Mouse (Mus musculus): ENCODE data around the gene Nat10. TPM values are rescaled to one million over a fixed set of nuclear protein-coding genes. Genes with fewer than 3 reads are reported as not detected.
A peak's percentile ranks its signal among the peaks of the same experiment; 100 is the strongest.

Nat10 gene
- polyA plus RNA-seq, 1 experiment from 2014 or later: 20.8 TPM

DNA sequence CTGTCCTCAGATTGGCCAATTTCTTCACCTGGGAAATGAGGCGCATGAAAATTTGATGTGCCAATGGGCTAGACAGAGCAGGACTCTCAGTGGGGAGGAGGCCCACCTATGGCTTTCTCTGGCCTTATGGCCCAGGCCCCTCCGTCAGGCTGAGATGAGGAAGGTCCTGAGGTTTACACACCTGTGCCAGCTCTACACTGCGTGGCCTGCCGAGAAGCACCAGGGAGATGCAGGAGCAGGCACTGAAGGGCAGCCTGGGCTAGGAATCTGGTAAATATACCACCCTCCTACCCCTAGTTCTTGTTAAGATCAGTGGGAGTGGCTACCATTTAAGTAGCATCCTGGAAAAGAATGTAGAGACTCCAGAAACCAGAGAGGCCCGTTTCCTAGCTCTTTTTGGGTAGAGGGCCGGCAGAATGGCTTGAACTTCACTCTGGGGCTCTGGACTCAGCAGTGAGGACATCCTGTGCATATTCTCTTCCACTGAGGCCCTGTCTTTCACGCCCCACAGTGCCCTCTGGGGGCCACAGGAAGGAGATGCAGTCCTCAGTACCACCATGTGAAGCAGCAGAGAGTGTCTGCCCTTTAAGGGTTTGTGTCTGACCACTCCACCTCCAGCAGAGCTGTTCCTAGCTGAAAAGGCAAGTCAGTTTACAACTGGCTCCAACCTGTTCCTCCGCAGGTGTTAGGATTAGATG, 42.3 kb downstream of the Nat10 start:
- Histone ChIP-seq H3K36me3 (replicated peaks; ENCODE audit: control insufficient read depth, insufficient read depth, low read depth, low read length) (no peaks in the 10 kb centered on the region; the same call in 1 of the 2 replicates), H3K9me3 (replicated peaks; ENCODE audit: control insufficient read depth, low read length) (no peaks in the 10 kb centered on the region), H3K4me2 (ENCODE audit: low read depth, low read length) (no peak overlapping the region), H3K4me1 (ENCODE audit: control insufficient read depth, insufficient read depth, low read length) (no peaks in the 10 kb centered on the region), H3K27me3 (ENCODE audit: control insufficient read depth, insufficient read depth, low read length) (no peaks in the 10 kb centered on the region), H3K27ac (replicated peaks; ENCODE audit: low read depth, low read length) (no peak overlapping the region), H3K4me3 (ENCODE audit: low read depth, low read length) (no peak overlapping the region), H3K9ac (replicated peaks; ENCODE audit: low read length) (no peak overlapping the region)
- ATAC-seq (replicated peaks; ENCODE audit: insufficient number of reproducible peaks, low FRiP score, low TSS enrichment, low read depth) (peak; percentile 70; the same call in 1 of the 2 replicates), DNase-seq (ENCODE audit: low spot score) (peak; percentile 78)
- 62% methylated on average over 8 of the region's 8 CpGs for WGBS

DNA sequence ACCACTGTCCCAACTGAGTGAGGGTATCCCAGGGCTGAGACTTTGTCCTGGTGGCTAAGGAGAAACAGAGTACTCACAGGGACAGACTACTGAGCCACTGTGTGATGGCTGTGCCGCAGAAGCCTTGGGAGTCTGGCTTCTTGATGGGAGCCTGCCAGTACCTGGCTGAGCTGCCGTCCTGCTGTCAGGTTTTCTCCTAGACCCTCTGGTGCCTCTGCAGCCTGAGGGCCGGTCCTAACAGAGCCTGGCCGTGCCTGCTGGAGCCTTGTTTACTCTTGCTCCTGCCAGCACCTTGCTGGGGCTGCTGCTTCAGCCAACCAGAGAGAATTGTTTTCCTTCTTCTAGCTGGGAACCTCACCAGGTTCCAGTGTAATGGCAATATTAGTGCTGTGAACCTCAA, 46.7 kb downstream of the Nat10 start:
- no peaks in the 10 kb centered on the region for H3K4me1 ChIP-seq (ENCODE audit: control insufficient read depth, insufficient read depth, low read length)
- no peak overlapping the region for H3K4me2 ChIP-seq (ENCODE audit: low read depth, low read length)
- H3K9ac ChIP-seq (replicated peaks; ENCODE audit: low read length): no peak overlapping the region
- H3K36me3 ChIP-seq (replicated peaks; ENCODE audit: control insufficient read depth, insufficient read depth, low read depth, low read length): no peaks in the 10 kb centered on the region
- no peaks in the 10 kb centered on the region for H3K9me3 ChIP-seq (replicated peaks; ENCODE audit: control insufficient read depth, low read length)
- 67% methylated on average over 4 of the region's 4 CpGs for WGBS
- DNase-seq (ENCODE audit: low spot score) (no peak), ATAC-seq (replicated peaks; ENCODE audit: insufficient number of reproducible peaks, low FRiP score, low TSS enrichment, low read depth) (no peak)
- H3K27ac ChIP-seq (replicated peaks; ENCODE audit: low read depth, low read length): no peak overlapping the region
- no peak overlapping the region for H3K4me3 ChIP-seq (ENCODE audit: low read depth, low read length)
- H3K27me3 ChIP-seq (ENCODE audit: control insufficient read depth, insufficient read depth, low read length): no peaks in the 10 kb centered on the region

DNA sequence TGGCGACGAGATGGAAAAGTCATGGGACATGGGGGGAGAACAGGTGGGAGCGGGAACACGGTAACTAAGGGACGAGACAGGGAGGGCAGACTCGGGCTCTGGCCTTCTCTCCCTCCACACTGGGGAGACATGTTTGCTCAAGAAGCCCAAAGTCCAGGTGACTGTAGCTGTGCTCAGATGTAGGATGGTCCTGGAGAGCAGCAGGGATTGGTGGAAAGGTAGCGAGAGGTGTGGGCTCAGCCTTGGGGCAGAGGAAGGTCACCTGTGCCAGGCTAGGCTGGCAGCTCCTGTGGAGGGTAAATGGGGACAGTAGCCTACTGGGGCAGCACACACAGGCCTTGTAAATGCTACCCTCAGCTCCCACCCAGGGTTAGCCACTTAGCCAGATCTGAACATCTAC, 47.2 kb downstream of the Nat10 start:
- no peak overlapping the region for H3K4me2 ChIP-seq (ENCODE audit: low read depth, low read length)
- H3K4me1 ChIP-seq (ENCODE audit: control insufficient read depth, insufficient read depth, low read length): no peaks in the 10 kb centered on the region
- H3K27ac ChIP-seq (replicated peaks; ENCODE audit: low read depth, low read length): no peak overlapping the region
- ATAC-seq (replicated peaks; ENCODE audit: insufficient number of reproducible peaks, low FRiP score, low TSS enrichment, low read depth): 0 out of 2 replicates have a peak, but pooled peaks have one; percentile 24
- no peak overlapping the region for H3K4me3 ChIP-seq (ENCODE audit: low read depth, low read length)
- H3K36me3 ChIP-seq (replicated peaks; ENCODE audit: control insufficient read depth, insufficient read depth, low read depth, low read length): no peaks in the 10 kb centered on the region
- no peak overlapping the region for H3K9ac ChIP-seq (replicated peaks; ENCODE audit: low read length)
- DNase-seq (ENCODE audit: low spot score): no peak
- H3K9me3 ChIP-seq (replicated peaks; ENCODE audit: control insufficient read depth, low read length): no peaks in the 10 kb centered on the region
- WGBS: 88% methylated on average over 7 of the region's 7 CpGs
- H3K27me3 ChIP-seq (ENCODE audit: control insufficient read depth, insufficient read depth, low read length): no peaks in the 10 kb centered on the region

DNA sequence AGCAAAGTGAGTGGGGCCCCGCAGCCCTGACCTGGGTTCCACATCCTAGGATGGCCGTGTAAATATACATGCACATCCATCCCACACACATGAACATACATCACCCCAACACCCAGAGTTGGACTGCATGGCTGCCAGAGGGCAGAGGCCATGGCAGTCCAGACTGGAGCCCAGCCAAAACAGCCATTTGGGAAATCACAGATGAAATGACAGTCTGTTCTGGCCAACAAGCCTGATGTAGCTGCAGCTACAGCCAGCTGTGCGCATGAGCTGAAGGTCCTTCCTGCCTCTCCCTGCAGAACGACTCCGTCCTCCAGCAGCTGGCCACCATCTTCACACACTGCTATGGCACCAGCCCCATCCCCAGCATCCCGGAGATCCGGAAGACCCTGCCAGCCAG, 50.2 kb downstream of the Nat10 start:
- Histone ChIP-seq H3K9me3 (replicated peaks; ENCODE audit: control insufficient read depth, low read length) (no peaks in the 10 kb centered on the region), H3K9ac (replicated peaks; ENCODE audit: low read length) (no peak overlapping the region), H3K4me2 (ENCODE audit: low read depth, low read length) (no peak overlapping the region), H3K27ac (replicated peaks; ENCODE audit: low read depth, low read length) (no peak overlapping the region), H3K4me3 (ENCODE audit: low read depth, low read length) (no peak overlapping the region), H3K4me1 (ENCODE audit: control insufficient read depth, insufficient read depth, low read length) (no peaks in the 10 kb centered on the region; the same call in 1 of the 2 replicates), H3K36me3 (replicated peaks; ENCODE audit: control insufficient read depth, insufficient read depth, low read depth, low read length) (no peaks in the 10 kb centered on the region), H3K27me3 (ENCODE audit: control insufficient read depth, insufficient read depth, low read length) (no peaks in the 10 kb centered on the region)
- ATAC-seq (replicated peaks; ENCODE audit: insufficient number of reproducible peaks, low FRiP score, low TSS enrichment, low read depth): no peak
- 92% methylated on average over 7 of the region's 7 CpGs for WGBS
- DNase-seq (ENCODE audit: low spot score): no peak

DNA sequence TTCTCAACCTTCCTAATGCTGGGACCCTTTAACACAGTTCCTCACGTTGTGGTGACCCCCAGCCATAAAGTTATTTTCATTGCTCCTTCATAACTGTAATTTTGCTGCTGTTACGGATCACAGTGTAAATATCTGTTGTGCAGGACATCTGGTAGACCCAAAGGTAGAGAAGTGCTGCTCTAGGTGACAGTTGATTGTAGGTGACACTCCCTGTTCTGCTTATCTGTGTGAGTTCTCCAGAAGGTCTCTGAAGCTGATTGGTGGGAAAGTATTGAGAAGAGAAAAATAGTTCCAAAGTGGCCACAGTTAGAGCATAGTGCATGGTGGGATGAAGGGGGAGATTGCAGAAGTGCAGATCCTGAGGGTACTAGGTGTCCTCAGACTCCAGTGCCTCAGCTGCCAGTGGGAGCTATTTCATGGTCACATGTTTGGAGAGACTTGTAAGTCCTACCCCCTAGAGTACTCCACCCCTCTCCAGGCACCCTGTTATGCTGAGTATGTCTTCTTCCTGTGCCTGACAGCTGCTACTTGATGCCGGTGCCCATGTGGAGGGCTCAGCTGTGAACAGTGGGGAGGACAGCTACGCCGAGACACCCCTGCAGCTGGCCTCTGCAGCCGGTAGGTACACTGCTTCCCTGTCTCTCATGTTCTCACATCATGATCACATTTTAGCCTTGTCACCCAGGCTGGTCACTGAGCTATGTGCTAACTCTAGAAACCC, 53.9 kb downstream of the Nat10 start:
- DNase-seq (ENCODE audit: low spot score): no peak
- 93% methylated on average over 6 of the region's 6 CpGs for WGBS
- no peaks in the 10 kb centered on the region for H3K27me3 ChIP-seq (ENCODE audit: control insufficient read depth, insufficient read depth, low read length)
- no peak overlapping the region for H3K27ac ChIP-seq (replicated peaks; ENCODE audit: low read depth, low read length)
- no peaks in the 10 kb centered on the region for H3K9me3 ChIP-seq (replicated peaks; ENCODE audit: control insufficient read depth, low read length)
- H3K4me2 ChIP-seq (ENCODE audit: low read depth, low read length): no peak overlapping the region
- no peak for ATAC-seq (replicated peaks; ENCODE audit: insufficient number of reproducible peaks, low FRiP score, low TSS enrichment, low read depth)
- H3K4me3 ChIP-seq (ENCODE audit: low read depth, low read length): no peak overlapping the region
- no peaks in the 10 kb centered on the region; the same call in 1 of the 2 replicates for H3K4me1 ChIP-seq (ENCODE audit: control insufficient read depth, insufficient read depth, low read length)
- H3K36me3 ChIP-seq (replicated peaks; ENCODE audit: control insufficient read depth, insufficient read depth, low read depth, low read length): no peaks in the 10 kb centered on the region; the same call in 1 of the 2 replicates
- H3K9ac ChIP-seq (replicated peaks; ENCODE audit: low read length): no peak overlapping the region

DNA sequence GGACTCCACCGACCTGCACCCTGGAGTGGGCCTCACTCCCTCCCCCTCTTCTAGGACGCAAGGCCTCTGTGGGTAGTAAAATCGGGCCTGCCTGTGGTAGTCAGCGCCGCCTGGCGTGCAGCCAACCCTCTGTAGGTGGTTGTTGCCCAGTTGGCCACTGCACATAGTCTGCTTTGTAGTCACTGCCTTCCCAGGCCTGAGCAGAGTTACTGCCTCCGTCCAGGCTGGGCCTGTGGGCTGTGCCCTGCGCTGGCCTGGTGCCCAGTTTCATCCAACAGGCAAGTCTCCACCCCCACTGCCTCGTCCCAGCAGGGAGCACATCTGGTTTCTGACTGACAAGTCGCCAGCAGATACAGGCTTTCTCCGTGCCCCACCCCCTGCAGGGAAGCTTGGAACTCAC, 54.8 kb downstream of the Nat10 start:
- ATAC-seq (replicated peaks; ENCODE audit: insufficient number of reproducible peaks, low FRiP score, low TSS enrichment, low read depth) (peak; percentile 70; the same call in 1 of the 2 replicates), DNase-seq (ENCODE audit: low spot score) (no peak)
- no peak overlapping the region for H3K27ac ChIP-seq (replicated peaks; ENCODE audit: low read depth, low read length)

DNA sequence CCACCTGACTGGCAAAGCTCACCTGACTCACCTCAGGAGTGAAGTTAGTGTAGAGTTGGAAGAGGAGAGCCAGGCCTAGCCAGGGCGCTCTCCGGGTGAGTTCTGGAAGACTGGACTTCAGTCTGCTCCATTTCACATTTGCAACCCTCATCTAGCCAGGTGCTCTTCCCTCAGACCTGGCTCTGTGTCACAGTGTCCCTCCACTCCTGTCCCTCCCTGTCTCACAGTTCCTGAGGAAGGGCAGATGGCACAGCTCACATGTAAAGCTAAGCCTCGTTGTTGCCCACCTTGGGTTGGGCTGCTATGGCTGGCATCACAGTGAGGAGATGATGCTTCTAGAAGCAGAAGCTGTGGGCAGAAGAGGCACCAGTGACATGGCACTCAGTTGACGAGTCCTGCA, 55.2 kb downstream of the Nat10 start:
- H3K9me3 ChIP-seq (replicated peaks; ENCODE audit: control insufficient read depth, low read length): no peaks in the 10 kb centered on the region
- H3K27me3 ChIP-seq (ENCODE audit: control insufficient read depth, insufficient read depth, low read length): no peaks in the 10 kb centered on the region
- H3K27ac ChIP-seq (replicated peaks; ENCODE audit: low read depth, low read length): no peak overlapping the region
- no peak overlapping the region for H3K4me2 ChIP-seq (ENCODE audit: low read depth, low read length)
- H3K9ac ChIP-seq (replicated peaks; ENCODE audit: low read length): no peak overlapping the region
- H3K4me1 ChIP-seq (ENCODE audit: control insufficient read depth, insufficient read depth, low read length): no peaks in the 10 kb centered on the region; the same call in 1 of the 2 replicates
- no peak overlapping the region for H3K4me3 ChIP-seq (ENCODE audit: low read depth, low read length)
- DNase-seq (ENCODE audit: low spot score): no peak
- H3K36me3 ChIP-seq (replicated peaks; ENCODE audit: control insufficient read depth, insufficient read depth, low read depth, low read length): no peaks in the 10 kb centered on the region; the same call in 1 of the 2 replicates
- 84% methylated on average over 4 of the region's 4 CpGs for WGBS
- no peak for ATAC-seq (replicated peaks; ENCODE audit: insufficient number of reproducible peaks, low FRiP score, low TSS enrichment, low read depth)

More for the DNA sequence above, 54.8 kb downstream of the Nat10 start:
- no peaks in the 10 kb centered on the region for H3K9me3 ChIP-seq (replicated peaks; ENCODE audit: control insufficient read depth, low read length)
- no peak overlapping the region for H3K9ac ChIP-seq (replicated peaks; ENCODE audit: low read length)
- 50% methylated on average over 11 of the region's 11 CpGs for WGBS
- H3K4me3 ChIP-seq (ENCODE audit: low read depth, low read length): no peak overlapping the region
- no peaks in the 10 kb centered on the region; the same call in 1 of the 2 replicates for H3K4me1 ChIP-seq (ENCODE audit: control insufficient read depth, insufficient read depth, low read length)
- H3K27me3 ChIP-seq (ENCODE audit: control insufficient read depth, insufficient read depth, low read length): no peaks in the 10 kb centered on the region
- H3K4me2 ChIP-seq (ENCODE audit: low read depth, low read length): no peak overlapping the region
- H3K36me3 ChIP-seq (replicated peaks; ENCODE audit: control insufficient read depth, insufficient read depth, low read depth, low read length): no peaks in the 10 kb centered on the region; the same call in 1 of the 2 replicates

DNA sequence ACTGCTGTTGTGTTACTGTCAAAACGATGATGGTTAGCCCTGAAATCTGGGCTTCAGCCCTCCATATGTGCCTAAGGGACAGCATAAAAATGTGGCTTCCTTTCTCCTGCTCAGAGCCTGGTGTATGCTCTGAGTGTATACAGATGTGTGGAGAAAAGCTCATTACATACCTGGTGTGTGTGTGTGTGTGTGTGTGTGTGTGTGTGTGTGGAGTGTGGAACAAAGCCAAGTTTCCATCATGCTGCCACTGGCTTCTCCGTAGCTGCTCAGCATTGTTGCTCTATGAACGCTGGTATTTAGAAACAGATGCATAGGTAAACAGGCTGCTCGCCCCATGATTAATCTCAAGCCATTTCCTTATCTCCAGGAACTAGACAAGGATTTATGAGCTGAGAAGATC, 57.2 kb downstream of the Nat10 start:
- WGBS: 84% methylated on average over 4 of the region's 4 CpGs
- H3K36me3 ChIP-seq (replicated peaks; ENCODE audit: control insufficient read depth, insufficient read depth, low read depth, low read length): no peaks in the 10 kb centered on the region; the same call in 1 of the 2 replicates
- ATAC-seq (replicated peaks; ENCODE audit: insufficient number of reproducible peaks, low FRiP score, low TSS enrichment, low read depth) (no peak), DNase-seq (ENCODE audit: low spot score) (no peak)
- H3K4me1 ChIP-seq (ENCODE audit: control insufficient read depth, insufficient read depth, low read length): no peaks in the 10 kb centered on the region; the same call in 1 of the 2 replicates
- H3K4me3 ChIP-seq (ENCODE audit: low read depth, low read length): no peak overlapping the region
- no peak overlapping the region for H3K27ac ChIP-seq (replicated peaks; ENCODE audit: low read depth, low read length)
- H3K27me3 ChIP-seq (ENCODE audit: control insufficient read depth, insufficient read depth, low read length): no peaks in the 10 kb centered on the region
- H3K4me2 ChIP-seq (ENCODE audit: low read depth, low read length): no peak overlapping the region
- H3K9me3 ChIP-seq (replicated peaks; ENCODE audit: control insufficient read depth, low read length): no peaks in the 10 kb centered on the region
- no peak overlapping the region for H3K9ac ChIP-seq (replicated peaks; ENCODE audit: low read length)

Measured in embryonic facial prominence, embryonic 11.5 days (tissue).